Mouse (Mus musculus): ENCODE measurements around the gene Nupr1.

- TF ChIP-seq GATA1 (IDR thresholded peaks at IDR 0.05; ENCODE audit: borderline replicate concordance, low read length) (no peak), FLI1 (IDR thresholded peaks at IDR 0.05; ENCODE audit: low read length) (no peak)
Measured at GRCm38 (mm10) chr7:126644345-126644744, 13.7 kb upstream of the Nupr1 start.
